Mouse (Mus musculus): ENCODE measurements around the gene 2510009E07Rik. TPM values are rescaled to one million over a fixed set of nuclear protein-coding genes. Genes with fewer than 3 reads are reported as not detected.
A peak's percentile ranks its signal among the peaks of the same experiment; 100 is the strongest.

The 2510009E07Rik gene
- polyA plus RNA-seq, 1 experiment from 2014 or later: 28.1 TPM

- Histone ChIP-seq H3K9ac (ENCODE audit: low read depth, low read length) (no peak overlapping the region), H3K9me3 (ENCODE audit: control insufficient read depth, low read length) (no peaks in the 10 kb centered on the region), H3K4me2 (replicated peaks; ENCODE audit: low read depth, low read length) (no peak overlapping the region), H3K27ac (ENCODE audit: low read depth, low read length) (0 out of 2 replicates have a peak overlapping the region, but pooled peaks have one; percentile 0), H3K27me3 (ENCODE audit: control insufficient read depth, insufficient read depth, low read length) (no peaks in the 10 kb centered on the region), H3K4me3 (ENCODE audit: low read depth, low read length) (no peak overlapping the region), H3K36me3 (ENCODE audit: control insufficient read depth, insufficient read depth, low read length) (no peaks in the 10 kb centered on the region), H3K4me1 (replicated peaks; ENCODE audit: control insufficient read depth, insufficient read depth, low read length) (no peaks in the 10 kb centered on the region; the same call in 1 of the 2 replicates)
- ATAC-seq (ENCODE audit: low FRiP score) (peak; percentile 53; the same call in 1 of the 2 replicates), DNase-seq (ENCODE audit: low spot score) (no peak)
- WGBS: 21% methylated on average over 4 of the region's 4 CpGs
These were observed 29.0 kb downstream of the 2510009E07Rik start for GRCm38 (mm10) chr16:21665423-21665986.

GRCm38 (mm10) chr16:21664633-21665363 lies 29.7 kb downstream of the 2510009E07Rik start:
- Histone ChIP-seq H3K27me3 (ENCODE audit: control insufficient read depth, insufficient read depth, low read length) (no peaks in the 10 kb centered on the region), H3K4me2 (replicated peaks; ENCODE audit: low read depth, low read length) (no peak overlapping the region), H3K4me3 (ENCODE audit: low read depth, low read length) (no peak overlapping the region), H3K9me3 (ENCODE audit: control insufficient read depth, low read length) (no peaks in the 10 kb centered on the region), H3K4me1 (replicated peaks; ENCODE audit: control insufficient read depth, insufficient read depth, low read length) (no peaks in the 10 kb centered on the region; the same call in 1 of the 2 replicates), H3K36me3 (ENCODE audit: control insufficient read depth, insufficient read depth, low read length) (no peaks in the 10 kb centered on the region), H3K27ac (ENCODE audit: low read depth, low read length) (peak overlapping the region; percentile 14; the same call in 1 of the 2 replicates), H3K9ac (ENCODE audit: low read depth, low read length) (no peak overlapping the region)
- ATAC-seq (ENCODE audit: low FRiP score): peak; percentile 84
- DNase-seq (ENCODE audit: low spot score): peak; percentile 48
- 8% methylated on average over 18 of the region's 18 CpGs for WGBS

GRCm38 (mm10) chr16:21655961-21656360 lies 38.5 kb downstream of the 2510009E07Rik start:
- H3K9ac ChIP-seq (ENCODE audit: low read depth, low read length): no peak overlapping the region
- H3K27me3 ChIP-seq (ENCODE audit: control insufficient read depth, insufficient read depth, low read length): no peaks in the 10 kb centered on the region
- peaks cover 3% of the 10 kb centered on the region; the same call in 1 of the 2 replicates for H3K9me3 ChIP-seq (ENCODE audit: control insufficient read depth, low read length)
- 87% methylated on average over 9 of the region's 9 CpGs for WGBS
- no peak overlapping the region for H3K4me2 ChIP-seq (replicated peaks; ENCODE audit: low read depth, low read length)
- no peak overlapping the region for H3K27ac ChIP-seq (ENCODE audit: low read depth, low read length)
- ATAC-seq (ENCODE audit: low FRiP score): no peak
- H3K36me3 ChIP-seq (ENCODE audit: control insufficient read depth, insufficient read depth, low read length): 0 out of 2 replicates have a peak, but pooled peaks cover 2% of the 10 kb centered on the region
- no peak overlapping the region for H3K4me3 ChIP-seq (ENCODE audit: low read depth, low read length)
- H3K4me1 ChIP-seq (replicated peaks; ENCODE audit: control insufficient read depth, insufficient read depth, low read length): 0 out of 2 replicates have a peak, but pooled peaks cover 3% of the 10 kb centered on the region
- no peak for DNase-seq (ENCODE audit: low spot score)

- Histone ChIP-seq H3K9me3 (ENCODE audit: control insufficient read depth, low read length) (peaks cover 3% of the 10 kb centered on the region; the same call in 1 of the 2 replicates), H3K4me3 (ENCODE audit: low read depth, low read length) (no peak overlapping the region), H3K4me1 (replicated peaks; ENCODE audit: control insufficient read depth, insufficient read depth, low read length) (0 out of 2 replicates have a peak, but pooled peaks cover 3% of the 10 kb centered on the region), H3K9ac (ENCODE audit: low read depth, low read length) (no peak overlapping the region), H3K4me2 (replicated peaks; ENCODE audit: low read depth, low read length) (no peak overlapping the region), H3K36me3 (ENCODE audit: control insufficient read depth, insufficient read depth, low read length) (0 out of 2 replicates have a peak, but pooled peaks cover 2% of the 10 kb centered on the region), H3K27ac (ENCODE audit: low read depth, low read length) (no peak overlapping the region), H3K27me3 (ENCODE audit: control insufficient read depth, insufficient read depth, low read length) (no peaks in the 10 kb centered on the region)
- no peak for ATAC-seq (ENCODE audit: low FRiP score)
- DNase-seq (ENCODE audit: low spot score): no peak
- 42% methylated on average over 6 of the region's 6 CpGs for WGBS
These were observed 39.2 kb downstream of the 2510009E07Rik start for GRCm38 (mm10) chr16:21655291-21655690.

GRCm38 (mm10) chr16:21654384-21654783 lies 40.1 kb downstream of the 2510009E07Rik start:
- Histone ChIP-seq H3K27me3 (ENCODE audit: control insufficient read depth, insufficient read depth, low read length) (no peaks in the 10 kb centered on the region), H3K27ac (ENCODE audit: low read depth, low read length) (0 out of 2 replicates have a peak overlapping the region, but pooled peaks have one; percentile 4)

DNA sequence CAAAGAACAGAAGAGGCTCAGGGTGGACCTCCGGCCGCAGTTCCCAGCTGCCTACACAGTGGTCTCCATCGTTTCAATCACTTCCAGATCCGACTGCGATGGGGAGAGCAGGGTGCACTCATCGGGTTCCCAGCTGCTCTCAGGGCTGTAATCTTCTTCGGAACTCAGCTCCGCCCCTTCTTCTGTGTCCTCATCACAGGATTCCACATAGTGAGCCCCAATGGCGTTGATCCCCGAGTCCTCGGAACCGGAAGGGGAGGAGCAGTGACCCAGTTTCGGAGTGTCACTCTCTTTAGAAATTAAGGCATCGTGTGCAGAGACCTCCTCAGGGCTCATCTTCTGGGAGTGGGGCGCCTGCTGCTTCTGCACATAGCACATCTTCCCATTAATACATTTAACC lies 41.3 kb downstream of the 2510009E07Rik start:
- no peak overlapping the region for H3K27ac ChIP-seq (ENCODE audit: low read depth, low read length)
- no peak overlapping the region for H3K4me2 ChIP-seq (replicated peaks; ENCODE audit: low read depth, low read length)
- no peak overlapping the region for H3K9ac ChIP-seq (ENCODE audit: low read depth, low read length)
- no peaks in the 10 kb centered on the region for H3K27me3 ChIP-seq (ENCODE audit: control insufficient read depth, insufficient read depth, low read length)
- 82% methylated on average over 15 of the region's 15 CpGs for WGBS
- H3K4me1 ChIP-seq (replicated peaks; ENCODE audit: control insufficient read depth, insufficient read depth, low read length): 0 out of 2 replicates have a peak, but pooled peaks cover 3% of the 10 kb centered on the region
- DNase-seq (ENCODE audit: low spot score) (no peak), ATAC-seq (ENCODE audit: low FRiP score) (no peak)
- no peaks in the 10 kb centered on the region for H3K36me3 ChIP-seq (ENCODE audit: control insufficient read depth, insufficient read depth, low read length)
- no peak overlapping the region for H3K4me3 ChIP-seq (ENCODE audit: low read depth, low read length)
- no peaks in the 10 kb centered on the region for H3K9me3 ChIP-seq (ENCODE audit: control insufficient read depth, low read length)

More at GRCm38 (mm10) chr16:21654384-21654783, 40.1 kb downstream of the 2510009E07Rik start:
- peaks cover 3% of the 10 kb centered on the region; the same call in 1 of the 2 replicates for H3K9me3 ChIP-seq (ENCODE audit: control insufficient read depth, low read length)
- ATAC-seq (ENCODE audit: low FRiP score): peak; percentile 70; the same call in 1 of the 2 replicates
- no peak overlapping the region for H3K4me3 ChIP-seq (ENCODE audit: low read depth, low read length)
- DNase-seq (ENCODE audit: low spot score): peak; percentile 42
- no peak overlapping the region for H3K4me2 ChIP-seq (replicated peaks; ENCODE audit: low read depth, low read length)
- WGBS: 49% methylated on average over 5 of the region's 5 CpGs
- H3K9ac ChIP-seq (ENCODE audit: low read depth, low read length): no peak overlapping the region
- H3K36me3 ChIP-seq (ENCODE audit: control insufficient read depth, insufficient read depth, low read length): 0 out of 2 replicates have a peak, but pooled peaks cover 1% of the 10 kb centered on the region
- 0 out of 2 replicates have a peak, but pooled peaks cover 3% of the 10 kb centered on the region for H3K4me1 ChIP-seq (replicated peaks; ENCODE audit: control insufficient read depth, insufficient read depth, low read length)

- H3K27ac ChIP-seq (ENCODE audit: low read depth, low read length): no peak overlapping the region
- no peaks in the 10 kb centered on the region for H3K27me3 ChIP-seq (ENCODE audit: control insufficient read depth, insufficient read depth, low read length)
- 86% methylated on average over 4 of the region's 4 CpGs for WGBS
- H3K9ac ChIP-seq (ENCODE audit: low read depth, low read length): no peak overlapping the region
- H3K4me1 ChIP-seq (replicated peaks; ENCODE audit: control insufficient read depth, insufficient read depth, low read length): 0 out of 2 replicates have a peak, but pooled peaks cover 3% of the 10 kb centered on the region
- DNase-seq (ENCODE audit: low spot score) (no peak), ATAC-seq (ENCODE audit: low FRiP score) (no peak)
- no peaks in the 10 kb centered on the region for H3K9me3 ChIP-seq (ENCODE audit: control insufficient read depth, low read length)
- H3K4me3 ChIP-seq (ENCODE audit: low read depth, low read length): no peak overlapping the region
- no peak overlapping the region for H3K4me2 ChIP-seq (replicated peaks; ENCODE audit: low read depth, low read length)
- no peaks in the 10 kb centered on the region for H3K36me3 ChIP-seq (ENCODE audit: control insufficient read depth, insufficient read depth, low read length)
These were observed 43.3 kb downstream of the 2510009E07Rik start for GRCm38 (mm10) chr16:21651161-21651560.

DNA sequence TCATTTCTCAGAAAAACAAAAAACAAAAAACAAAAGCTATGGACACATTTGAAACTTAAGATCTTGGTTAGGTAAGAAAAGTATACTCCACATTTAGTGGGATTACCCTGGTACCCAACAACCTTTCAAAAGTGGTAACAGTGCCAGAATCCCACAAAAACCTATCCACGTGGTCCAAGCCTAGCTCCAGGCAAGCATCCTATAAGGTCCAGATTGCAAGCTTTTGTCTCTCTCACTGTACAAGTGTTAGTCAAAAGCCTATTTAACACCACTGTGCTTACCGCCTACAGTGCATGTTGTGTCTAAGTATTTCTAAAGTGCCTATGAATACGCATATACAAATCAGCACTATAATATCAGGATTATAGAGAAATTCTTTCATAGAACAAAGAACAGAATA lies 44.2 kb downstream of the 2510009E07Rik start:
- no peak for DNase-seq (ENCODE audit: low spot score)
- no peak overlapping the region for H3K27ac ChIP-seq (ENCODE audit: low read depth, low read length)
- H3K36me3 ChIP-seq (ENCODE audit: control insufficient read depth, insufficient read depth, low read length): no peaks in the 10 kb centered on the region
- no peaks in the 10 kb centered on the region for H3K9me3 ChIP-seq (ENCODE audit: control insufficient read depth, low read length)
- 0 out of 2 replicates have a peak, but pooled peaks cover 3% of the 10 kb centered on the region for H3K4me1 ChIP-seq (replicated peaks; ENCODE audit: control insufficient read depth, insufficient read depth, low read length)
- WGBS: 94% methylated on average over 3 of the region's 3 CpGs
- no peaks in the 10 kb centered on the region for H3K27me3 ChIP-seq (ENCODE audit: control insufficient read depth, insufficient read depth, low read length)
- H3K4me2 ChIP-seq (replicated peaks; ENCODE audit: low read depth, low read length): no peak overlapping the region
- H3K9ac ChIP-seq (ENCODE audit: low read depth, low read length): no peak overlapping the region
- ATAC-seq (ENCODE audit: low FRiP score): no peak
- H3K4me3 ChIP-seq (ENCODE audit: low read depth, low read length): no peak overlapping the region

Data from hindbrain, embryonic 11.5 days (tissue).